Mouse (Mus musculus) heart, embryonic 10.5 days (tissue): ENCODE measurements around the gene Slc22a6. TPM values are rescaled to one million over a fixed set of nuclear protein-coding genes. Genes with fewer than 3 reads are reported as not detected.

Source experiments
- DNase-seq: peaks from one replicate; pipeline ENCODE4 v3.0.0-alpha.2; 2017; ENCODE audit warnings: low spot score
- H3K27ac ChIP-seq: fragments of 300-500 bp; sonication (generic); 2 replicates; pipeline ENCODE4 v1.5.1; 2016; ENCODE audit warnings: mild to moderate bottlenecking
- H3K27me3 ChIP-seq: fragments of 300-500 bp; sonication (generic); 2 replicates; pipeline ENCODE4 v1.6.1; 2016; ENCODE audit warnings: mild to moderate bottlenecking; ENCODE audit not compliant: poor library complexity, insufficient read depth, severe bottlenecking
- H3K36me3 ChIP-seq: fragments of 300-500 bp; sonication (generic); 2 replicates; pipeline ENCODE4 v1.6.1; 2016; ENCODE audit warnings: mild to moderate bottlenecking, moderate library complexity
- H3K4me1 ChIP-seq: fragments of 300-500 bp; sonication (generic); 2 replicates; pipeline ENCODE4 v1.6.1; 2016; ENCODE audit warnings: mild to moderate bottlenecking
- H3K4me3 ChIP-seq: fragments of 300-500 bp; sonication (generic); 2 replicates; pipeline ENCODE4 v1.5.1; 2016; ENCODE audit warnings: mild to moderate bottlenecking, moderate library complexity
- H3K9me3 ChIP-seq: fragments of 300-500 bp; sonication (generic); 2 replicates; pipeline ENCODE4 v1.6.1; 2016; ENCODE audit warnings: mild to moderate bottlenecking, moderate library complexity
- WGBS: fragments of 180-500 bp; shearing (Covaris S2); methylation state at CpG from one replicate; pipeline ENCODE4 v1.1.7; 2016; 5-methylcytosine and 5-hydroxymethylcytosine counted together
- polyA plus RNA-seq: library from polyadenylated mRNA; unstranded; fragments of >200 nt; fragmentation: Nextera tagmentation; extraction: Ambion mirVana; gene quantifications from 2 replicates; pipeline ENCODE4 v1.2.1, GENCODE M21; 2016

Slc22a6 gene
- polyA plus RNA-seq, 1 experiment from 2014 or later = 0.04 TPM

DNA sequence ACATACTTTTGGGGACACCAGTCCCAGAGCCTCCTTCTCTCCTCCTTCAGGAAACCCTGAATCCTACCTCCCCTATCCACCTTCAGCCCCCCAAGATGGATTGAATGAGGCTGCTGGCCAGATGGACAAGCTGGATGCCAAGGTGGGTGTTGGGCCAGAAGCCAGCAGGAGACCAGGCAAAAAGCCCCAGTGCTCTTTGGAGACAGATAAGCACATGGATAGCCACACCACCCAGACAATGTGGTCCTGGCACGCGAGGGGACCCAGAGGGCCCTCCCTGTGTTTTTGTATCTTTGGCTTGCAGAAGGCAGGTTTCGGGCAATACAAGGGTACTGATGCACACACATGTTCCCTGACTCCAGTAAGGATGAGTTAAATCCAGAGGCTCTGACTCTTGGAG is 47.0 kb downstream of the Slc22a6 start:
- H3K4me1 ChIP-seq = peaks cover 16% of the 10 kb centered on the region; the same call in 1 of the 2 replicates
- H3K9me3 ChIP-seq = no peaks in the 10 kb centered on the region
- no peak overlapping the region for H3K27ac ChIP-seq
- DNase-seq = no peak
- WGBS = 86% methylated on average over 3 of the region's 3 CpGs
- peaks cover 23% of the 10 kb centered on the region for H3K27me3 ChIP-seq
- no peaks in the 10 kb centered on the region for H3K36me3 ChIP-seq
- no peak overlapping the region for H3K4me3 ChIP-seq

DNA sequence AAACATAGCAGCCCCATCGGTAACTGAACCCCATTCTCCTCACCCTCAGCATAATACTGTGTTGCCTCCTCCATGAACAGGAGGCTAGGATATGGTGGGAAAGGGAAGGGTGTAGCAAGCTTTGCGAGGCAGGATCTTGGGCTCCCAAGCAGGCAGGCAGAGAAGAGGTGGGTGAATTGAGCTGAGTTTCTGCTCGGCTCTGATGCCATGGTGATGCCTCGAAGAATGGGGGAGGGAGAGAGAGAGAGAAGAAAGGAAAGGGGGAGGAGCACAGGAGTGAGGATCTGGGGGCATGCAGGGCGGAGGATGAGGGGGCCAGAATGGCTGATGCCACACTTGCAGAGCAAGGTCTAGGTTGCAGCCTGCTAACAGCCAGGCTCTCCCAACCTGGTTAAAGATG is 47.9 kb downstream of the Slc22a6 start:
- WGBS = 63% methylated on average over 5 of the region's 5 CpGs
- no peak for DNase-seq
- Histone ChIP-seq H3K27ac (no peak overlapping the region), H3K27me3 (peaks cover 23% of the 10 kb centered on the region), H3K9me3 (no peaks in the 10 kb centered on the region), H3K4me3 (no peak overlapping the region), H3K4me1 (peaks cover 16% of the 10 kb centered on the region; the same call in 1 of the 2 replicates), H3K36me3 (no peaks in the 10 kb centered on the region)

DNA sequence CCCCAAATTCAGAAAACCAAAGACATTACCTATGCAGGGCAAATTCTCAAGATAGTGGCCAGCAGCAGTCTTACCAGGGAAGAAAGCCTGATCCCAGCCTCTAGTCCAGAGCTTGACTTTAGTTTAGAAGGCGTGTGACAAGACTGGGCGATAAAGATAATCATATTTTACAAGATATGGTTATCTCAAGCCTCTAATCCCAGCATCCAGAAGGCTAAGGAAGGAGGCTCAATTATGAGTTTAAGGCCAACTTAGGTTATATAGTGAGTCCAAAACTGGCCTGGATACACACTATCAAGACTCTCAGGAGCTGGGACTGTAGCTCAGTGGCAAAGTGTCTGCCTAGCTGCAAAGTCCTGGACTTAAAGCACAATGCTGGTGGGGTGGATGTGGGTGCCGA is 55.0 kb downstream of the Slc22a6 start:
- Histone ChIP-seq H3K9me3 (no peaks in the 10 kb centered on the region), H3K4me3 (no peak overlapping the region), H3K36me3 (no peaks in the 10 kb centered on the region), H3K4me1 (peaks cover 9% of the 10 kb centered on the region; the same call in 1 of the 2 replicates), H3K27ac (no peak overlapping the region), H3K27me3 (no peaks in the 10 kb centered on the region)
- no peak for DNase-seq
- WGBS = 73% methylated on average over 3 of the region's 3 CpGs

DNA sequence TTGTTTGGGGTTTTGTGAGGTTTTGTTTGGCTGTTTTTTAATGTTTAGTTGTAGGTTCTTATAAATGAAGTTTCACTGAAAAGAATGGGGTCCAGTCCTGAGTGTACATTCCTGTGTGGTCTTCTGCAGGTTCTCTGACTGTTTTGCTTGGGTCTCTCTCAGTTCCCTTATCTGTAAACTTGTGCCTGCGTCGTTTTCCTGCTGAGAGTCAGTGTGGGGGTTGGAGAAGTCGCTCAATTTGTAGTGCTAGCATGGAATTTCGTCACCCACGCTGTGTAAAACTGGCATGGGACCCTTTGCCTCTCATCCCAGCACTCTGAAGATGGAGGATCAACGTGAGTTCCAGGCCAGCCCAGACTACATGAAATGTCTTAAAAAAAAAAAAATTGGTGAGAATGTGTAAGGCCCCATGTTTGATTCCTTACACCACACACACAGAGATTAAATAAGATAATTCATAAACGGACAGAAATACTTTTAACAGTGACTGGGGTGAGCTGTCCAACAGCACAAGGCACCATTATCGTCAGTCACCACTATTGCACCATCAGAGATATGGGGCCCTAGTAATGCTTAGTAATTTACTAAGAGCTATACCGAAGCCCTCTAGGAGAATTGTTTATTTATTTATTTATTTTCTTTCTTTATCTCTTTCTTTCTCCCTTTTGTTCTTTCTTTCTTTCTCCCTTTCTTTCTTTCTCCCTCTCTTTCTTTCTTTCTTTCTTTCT is 55.7 kb downstream of the Slc22a6 start:
- WGBS = 33% methylated on average over 9 of the region's 9 CpGs
- no peaks in the 10 kb centered on the region for H3K9me3 ChIP-seq
- DNase-seq = no peak
- no peak overlapping the region for H3K27ac ChIP-seq
- peaks cover 13% of the 10 kb centered on the region; the same call in 1 of the 2 replicates for H3K4me1 ChIP-seq
- peaks cover 5% of the 10 kb centered on the region for H3K27me3 ChIP-seq
- no peak overlapping the region for H3K4me3 ChIP-seq
- H3K36me3 ChIP-seq = no peaks in the 10 kb centered on the region

Other genes starting within 250 kb of the Slc22a6 start
- 0.06 TPM in 1 of 2 replicates, not detected in the other for gene Slc22a30, start 212.9 kb upstream of the Slc22a6 start, polyA plus RNA-seq
- 0.23 and 0.48 TPM in 2 replicates for gene Slc22a8, start 26.8 kb upstream of the Slc22a6 start, polyA plus RNA-seq
- gene Chrm1, start 45.8 kb downstream of the Slc22a6 start, polyA plus RNA-seq = 0.04 TPM in 1 of 2 replicates, not detected in the other
- gene Slc3a2, start 105.3 kb downstream of the Slc22a6 start, polyA plus RNA-seq = 91.8 and 104 TPM in 2 replicates
- 76.6 and 101 TPM in 2 replicates for gene Wdr74, start 117.8 kb downstream of the Slc22a6 start, polyA plus RNA-seq
- gene 1700092M07Rik, start 122.7 kb downstream of the Slc22a6 start, polyA plus RNA-seq = 1.6 and 2.1 TPM in 2 replicates
- 83.1 and 91.1 TPM in 2 replicates for gene Stx5a, start 123.4 kb downstream of the Slc22a6 start, polyA plus RNA-seq
- 156 and 193 TPM in 2 replicates for gene Nxf1, start 139.0 kb downstream of the Slc22a6 start, polyA plus RNA-seq
- gene Tmem223, start 153.0 kb downstream of the Slc22a6 start, polyA plus RNA-seq = 134 and 136 TPM in 2 replicates
- gene Tmem179b, start 156.4 kb downstream of the Slc22a6 start, polyA plus RNA-seq = 57.4 and 60.0 TPM in 2 replicates
- 29.7 and 36.1 TPM in 2 replicates for gene Taf6l, start 168.4 kb downstream of the Slc22a6 start, polyA plus RNA-seq
- gene Polr2g, start 180.5 kb downstream of the Slc22a6 start, polyA plus RNA-seq = 159 and 172 TPM in 2 replicates
- gene Zbtb3, start 184.5 kb downstream of the Slc22a6 start, polyA plus RNA-seq = 5.4 and 5.9 TPM in 2 replicates
- 43.2 and 51.3 TPM in 2 replicates for gene Ttc9c, start 201.3 kb downstream of the Slc22a6 start, polyA plus RNA-seq
- 2.8 and 4.6 TPM in 2 replicates for gene Hnrnpul2, start 202.0 kb downstream of the Slc22a6 start, polyA plus RNA-seq
- gene AC129217.1, start 211.7 kb downstream of the Slc22a6 start, polyA plus RNA-seq = not detected in 2 replicates
- 46.2 and 51.1 TPM in 2 replicates for gene Bscl2, start 219.4 kb downstream of the Slc22a6 start, polyA plus RNA-seq
- 2.6 and 4.7 TPM in 2 replicates for gene Gng3, start 221.2 kb downstream of the Slc22a6 start, polyA plus RNA-seq
- gene Lrrn4cl, start 232.7 kb downstream of the Slc22a6 start, polyA plus RNA-seq = 0.36 and 0.51 TPM in 2 replicates